Mouse (Mus musculus): ENCODE measurements around the gene Pcgf6. TPM values are rescaled to one million over a fixed set of nuclear protein-coding genes. Genes with fewer than 3 reads are reported as not detected.

Gene Pcgf6
- 10 to 100 TPM; 26.3 TPM for total RNA-seq (2023)

GRCm38 (mm10) chr19:47050271-47051032, at the start of gene Pcgf6:
Pcgf6 (minus strand) TSS chr19:47050906.

GRCm38 (mm10) chr19:47090550-47091156, 39.9 kb upstream of the Pcgf6 start, which contains the start of the genes Usmg5 and Pdcd11:
Usmg5 (minus strand) TSS chr19:47090647.
Pdcd11 (plus strand) TSS chr19:47090768.

DNA sequence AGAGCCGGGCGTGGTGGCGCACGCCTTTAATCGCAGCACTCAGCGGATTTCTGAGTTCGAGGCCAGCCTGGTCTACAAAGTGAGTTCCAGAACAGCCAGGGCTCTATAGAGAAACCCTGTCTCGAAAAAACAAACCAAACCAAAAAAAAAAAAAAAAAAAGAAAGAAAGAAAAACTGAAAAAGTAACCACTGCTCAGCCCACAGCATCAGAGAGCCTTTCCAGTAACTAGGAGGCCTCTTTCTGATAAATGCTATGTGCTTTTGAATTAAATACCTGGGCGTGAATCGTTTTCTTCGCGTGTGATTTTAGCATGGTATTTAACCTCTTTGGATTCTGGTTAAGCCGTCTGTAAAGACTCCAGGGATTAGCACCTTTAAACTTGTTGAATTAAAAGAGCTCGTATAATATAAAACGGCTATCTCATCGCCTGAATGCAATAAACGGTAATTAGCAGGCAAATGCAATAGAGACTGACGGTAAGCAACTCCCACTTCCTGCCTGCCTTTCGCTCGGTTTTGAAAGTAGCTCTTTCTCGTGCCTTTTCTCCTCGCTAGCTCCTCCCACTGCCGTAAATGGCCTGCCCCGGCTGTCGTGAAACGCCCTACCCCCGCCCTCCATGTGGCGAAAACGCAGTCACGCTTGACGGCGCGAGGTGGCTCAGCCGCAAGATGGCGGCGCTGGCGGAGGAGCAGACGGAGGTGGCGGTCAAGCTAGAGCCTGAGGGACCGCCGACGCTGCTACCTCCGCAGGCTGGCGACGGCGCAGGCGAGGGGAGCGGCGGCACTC, 16.6 kb upstream of the Pcgf6 start, which contains the start of gene Taf5:
Taf5 (plus strand) TSS at position 651 of the 787 bp plus-strand sequence.

GRCm38 (mm10) chr19:47014447-47015381, 36.0 kb downstream of the Pcgf6 start, which contains the start of the genes Ina and Nt5c2:
Ina (plus strand) TSS chr19:47014698.
Nt5c2 (minus strand) TSS chr19:47015153.

Other genes starting within 250 kb of the Pcgf6 start
- gene Ina, start 36.2 kb downstream of the Pcgf6 start, total RNA-seq (2023): not detected
- 10 to 100 TPM; 73.5 to 88.1 TPM for gene Nt5c2, start 35.8 kb downstream of the Pcgf6 start, total RNA-seq (2023)
- 10 to 100 TPM; 13.7 to 14.9 TPM for gene Taf5, start 16.8 kb upstream of the Pcgf6 start, total RNA-seq (2023)
- 100 to 1,000 TPM; 148 to 164 TPM for gene Usmg5, start 39.7 kb upstream of the Pcgf6 start, total RNA-seq (2023)
- gene Pdcd11, start 39.9 kb upstream of the Pcgf6 start, total RNA-seq (2023): 10 to 100 TPM; 48.7 to 49.4 TPM
- gene Calhm2, start 87.4 kb upstream of the Pcgf6 start, total RNA-seq (2023): 10 to 100 TPM; 59.3 to 69.3 TPM
- gene Calhm1, start 93.3 kb upstream of the Pcgf6 start, total RNA-seq (2023): under 1 TPM; 0.44 to 0.59 TPM
- gene Calhm3, start 106.9 kb upstream of the Pcgf6 start, total RNA-seq (2023): not detected
- not detected for gene Neurl1a, start 127.9 kb upstream of the Pcgf6 start, total RNA-seq (2023)

All from B cell, adult 67 days (primary cell).